Mouse (Mus musculus) layer of hippocampus, adult 8-10 months (tissue): ENCODE measurements around the gene Wdtc1. TPM values are rescaled to one million over a fixed set of nuclear protein-coding genes. Genes with fewer than 3 reads are reported as not detected.
A peak's percentile ranks its signal among the peaks of the same experiment; 100 is the strongest.

Experiments
- DNase-seq, 2 experiments: peaks; one replicate each; pipeline ENCODE4 v3.0.0; 2022; ENCODE audit warnings: low spot score in 2 of 2
- total RNA-seq, 4 experiments: library from RNA; stranded (reverse); gene quantifications; 2 replicates each; pipeline ENCODE4 v1.2.4; 2022

The Wdtc1 gene
- total RNA-seq, 4 experiments from 2014 or later, result 65.1 to 85.8 (median 72.2) TPM

- no peak for DNase-seq
Measured at GRCm38 (mm10) chr4:133378236-133379045, 25.2 kb upstream of the Wdtc1 start.

- DNase-seq, result no peak
Measured at GRCm38 (mm10) chr4:133375812-133376577, 22.7 kb upstream of the Wdtc1 start.

GRCm38 (mm10) chr4:133374011-133374410, 20.7 kb upstream of the Wdtc1 start:
- no peak for DNase-seq

- no peak for DNase-seq
Measured at GRCm38 (mm10) chr4:133372278-133372665, 19.0 kb upstream of the Wdtc1 start.

GRCm38 (mm10) chr4:133371621-133372277, 18.5 kb upstream of the Wdtc1 start:
- DNase-seq, result no peak

GRCm38 (mm10) chr4:133370298-133371274, 17.3 kb upstream of the Wdtc1 start:
- no peak for DNase-seq

DNA sequence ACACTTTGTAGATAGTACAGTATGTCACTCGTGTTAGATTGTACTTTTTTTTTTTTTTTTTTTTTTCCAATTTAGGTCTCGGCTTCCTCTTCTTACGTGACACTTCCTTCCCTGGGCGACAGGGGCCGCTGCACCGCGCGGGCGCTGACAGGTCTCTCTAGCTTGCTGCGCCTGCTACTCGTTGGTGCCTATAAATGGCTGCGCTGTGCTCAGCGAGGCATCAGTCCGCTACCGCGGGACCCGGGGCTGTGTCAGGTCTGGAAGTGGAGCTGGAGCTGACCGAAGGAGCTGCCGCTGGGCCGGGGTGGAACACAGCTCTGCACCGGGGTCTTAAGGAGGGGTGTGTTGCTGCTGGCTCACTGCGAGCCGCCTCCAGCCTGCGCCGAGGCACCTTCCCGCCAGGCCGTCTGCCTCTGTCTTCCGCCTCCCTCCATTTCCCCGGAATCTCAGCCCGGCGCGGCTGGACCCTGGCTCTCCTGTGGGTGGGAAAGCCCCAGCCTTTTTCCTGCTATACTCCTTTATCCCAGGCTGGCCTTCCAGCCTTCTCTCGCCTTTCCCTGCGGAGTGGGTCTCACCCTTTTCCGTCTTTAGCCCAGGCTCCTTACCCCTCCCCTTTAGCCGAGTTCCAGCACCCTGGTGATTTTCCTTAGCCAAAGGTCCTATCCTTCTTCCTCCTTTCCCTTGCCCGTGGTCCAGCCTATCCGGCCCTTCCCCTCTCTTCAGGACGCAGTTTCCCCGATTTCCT, 16.4 kb upstream of the Wdtc1 start, which contains the start of gene Slc9a1:
TSS of gene Slc9a1 (plus strand) at position 154 of the 745 bp plus-strand sequence.
- DNase-seq, result peak; percentile 91 to 95

DNA sequence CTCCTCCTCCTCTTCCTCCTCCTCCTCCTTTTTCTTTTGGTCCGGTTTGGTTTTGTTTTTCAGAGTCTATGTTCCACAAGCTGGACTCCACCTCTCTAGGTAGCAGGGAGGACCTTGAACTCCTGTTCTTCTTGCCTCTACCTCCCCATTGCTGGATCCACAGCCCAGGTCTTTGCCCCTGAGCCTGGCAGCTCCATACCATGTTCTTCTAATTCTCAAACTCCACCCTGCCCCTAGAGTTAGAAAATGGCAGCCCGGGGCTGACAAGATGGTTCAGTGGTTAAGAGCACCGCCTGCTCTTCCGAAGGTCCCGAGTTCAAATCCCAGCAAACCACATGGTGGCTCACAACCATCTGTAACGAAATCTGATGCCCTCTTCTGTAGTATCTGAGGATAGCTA, 1.4 kb upstream of the Wdtc1 start:
- no peak for DNase-seq

DNA sequence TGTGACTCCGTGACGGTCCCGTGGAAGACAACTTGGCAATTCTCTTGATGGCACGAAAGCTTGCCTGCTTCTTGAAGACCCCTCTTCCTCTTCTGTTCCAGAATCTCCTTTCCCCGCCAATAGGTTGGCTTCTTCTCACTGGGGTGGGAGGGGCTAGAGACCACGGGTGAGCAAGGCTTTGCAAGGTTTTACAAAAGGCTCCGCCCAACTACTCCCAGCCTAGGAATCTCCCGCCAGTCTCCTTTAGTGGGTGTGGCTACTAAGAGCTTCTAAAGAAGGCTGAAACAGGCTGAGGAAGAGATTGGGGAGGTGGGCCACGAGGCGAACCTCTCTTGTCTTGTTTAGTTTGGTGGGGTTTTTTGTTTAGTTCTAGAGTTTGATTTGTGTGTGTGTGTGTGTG, 484 bp downstream of the Wdtc1 start:
- DNase-seq, result no peak

GRCm38 (mm10) chr4:133348051-133348775, 5.1 kb downstream of the Wdtc1 start:
- DNase-seq, result no peak

DNA sequence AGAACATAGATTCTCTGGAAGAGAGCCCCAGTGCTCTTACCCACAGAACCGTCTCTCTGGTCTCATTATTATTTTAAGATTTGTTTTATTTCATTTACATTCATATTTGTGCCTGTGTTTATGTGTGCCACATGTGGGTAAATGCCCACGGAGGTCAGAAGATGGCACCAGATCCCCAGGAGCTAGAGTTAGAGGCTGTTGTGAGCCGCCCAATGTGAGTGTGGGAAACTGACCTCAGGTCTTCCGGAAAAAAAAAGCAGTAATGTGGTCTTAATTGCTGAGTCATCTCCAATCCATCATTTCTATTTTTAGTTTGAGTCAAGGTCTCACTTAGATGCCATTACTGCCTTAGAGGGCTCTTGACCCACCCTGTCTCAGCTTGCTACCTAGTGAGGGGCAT, 5.7 kb downstream of the Wdtc1 start:
- no peak for DNase-seq

DNA sequence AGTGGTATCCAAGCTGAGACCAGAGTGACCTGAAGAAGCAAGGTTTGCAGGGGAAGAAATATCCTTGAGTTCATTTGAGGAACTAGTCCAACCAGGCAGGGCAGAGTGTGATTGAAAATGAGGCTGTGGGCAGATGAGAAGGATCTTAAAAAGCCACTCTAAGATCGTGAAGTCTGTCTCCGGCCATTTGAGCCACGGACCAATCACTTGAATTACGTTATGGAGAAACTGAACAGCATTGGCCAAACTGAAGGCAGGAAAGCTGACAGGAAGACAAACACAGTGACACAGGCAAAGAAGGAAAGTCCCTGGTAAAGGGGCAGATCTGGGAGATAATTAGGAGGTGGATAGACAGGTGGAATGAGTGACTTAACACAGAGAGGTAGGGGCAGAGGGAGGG, 6.7 kb downstream of the Wdtc1 start:
- DNase-seq, result no peak

- no peak for DNase-seq
Measured at GRCm38 (mm10) chr4:133345702-133346101, 7.6 kb downstream of the Wdtc1 start.

DNA sequence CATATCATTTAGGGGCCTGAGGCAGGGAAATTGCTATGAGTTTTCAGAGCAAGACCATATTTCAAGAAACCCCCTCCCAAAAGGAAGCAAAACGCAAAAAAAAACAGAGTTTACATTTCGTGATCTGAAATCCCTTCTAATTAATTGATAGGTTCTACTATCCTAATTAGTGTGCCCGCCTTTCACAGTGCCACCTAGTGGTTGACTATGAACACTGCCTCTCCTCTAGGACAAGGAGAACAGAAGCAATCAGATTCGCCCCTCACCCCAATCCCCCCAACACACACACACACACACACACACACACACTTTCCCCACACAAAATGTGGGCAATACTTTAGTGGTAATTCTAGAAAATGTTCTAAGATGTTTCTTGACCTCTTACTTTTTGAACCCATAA, 9.2 kb downstream of the Wdtc1 start:
- peak in 1 of 2 experiments; percentile 29 for DNase-seq

DNA sequence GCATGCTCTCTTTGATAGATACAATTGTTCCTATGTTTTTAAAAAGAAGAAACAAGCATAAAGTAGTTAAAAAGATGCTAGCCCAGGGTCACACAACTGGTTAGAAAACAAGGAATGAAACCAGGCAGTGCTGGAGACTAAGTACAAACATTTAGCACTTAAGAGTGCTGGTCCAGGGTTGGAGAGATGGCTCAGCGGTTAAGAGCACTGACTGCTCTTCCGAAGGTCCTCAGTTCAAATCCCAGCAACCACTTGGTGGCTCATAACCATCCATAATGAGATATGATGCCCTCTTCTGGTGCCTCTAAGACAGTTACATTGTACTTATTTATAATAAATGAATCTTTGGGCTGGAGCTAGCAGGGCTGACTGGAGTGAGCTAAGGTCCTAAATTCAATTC, 13.1 kb downstream of the Wdtc1 start:
- no peak for DNase-seq

DNA sequence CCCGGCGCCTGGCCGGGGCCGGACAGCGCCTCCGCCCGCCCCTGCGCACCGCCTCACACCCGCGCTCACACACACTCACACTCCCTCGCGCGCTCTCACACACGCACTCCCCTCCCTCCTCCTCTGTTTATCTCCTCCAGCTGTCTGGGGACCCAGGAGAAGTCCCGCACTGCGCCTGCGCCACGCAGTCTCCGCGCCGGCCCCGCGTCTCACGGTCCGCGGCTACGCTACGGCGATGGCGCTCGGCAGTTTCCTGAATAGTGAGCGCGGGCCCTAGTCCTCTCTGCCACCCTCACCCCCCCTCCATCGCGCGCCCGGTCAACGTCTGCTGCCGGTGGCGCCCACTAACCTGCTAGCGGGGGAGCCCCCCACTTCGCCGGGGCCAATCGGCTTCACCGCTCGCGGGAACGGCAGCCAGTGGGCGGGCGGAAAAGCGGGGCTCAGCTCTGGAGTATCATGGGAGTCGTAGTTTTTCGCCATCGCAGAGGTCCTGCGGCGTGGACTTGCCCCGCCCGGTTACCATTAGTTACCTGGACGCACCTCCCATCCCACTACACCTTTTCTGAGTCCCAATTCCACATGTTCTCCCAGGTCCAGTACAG, 14.0 kb downstream of the Wdtc1 start:
- DNase-seq, result peak; percentile 97 to 98

GRCm38 (mm10) chr4:133338521-133339095, 14.7 kb downstream of the Wdtc1 start:
- peak in 1 of 2 experiments; percentile 19 for DNase-seq

DNA sequence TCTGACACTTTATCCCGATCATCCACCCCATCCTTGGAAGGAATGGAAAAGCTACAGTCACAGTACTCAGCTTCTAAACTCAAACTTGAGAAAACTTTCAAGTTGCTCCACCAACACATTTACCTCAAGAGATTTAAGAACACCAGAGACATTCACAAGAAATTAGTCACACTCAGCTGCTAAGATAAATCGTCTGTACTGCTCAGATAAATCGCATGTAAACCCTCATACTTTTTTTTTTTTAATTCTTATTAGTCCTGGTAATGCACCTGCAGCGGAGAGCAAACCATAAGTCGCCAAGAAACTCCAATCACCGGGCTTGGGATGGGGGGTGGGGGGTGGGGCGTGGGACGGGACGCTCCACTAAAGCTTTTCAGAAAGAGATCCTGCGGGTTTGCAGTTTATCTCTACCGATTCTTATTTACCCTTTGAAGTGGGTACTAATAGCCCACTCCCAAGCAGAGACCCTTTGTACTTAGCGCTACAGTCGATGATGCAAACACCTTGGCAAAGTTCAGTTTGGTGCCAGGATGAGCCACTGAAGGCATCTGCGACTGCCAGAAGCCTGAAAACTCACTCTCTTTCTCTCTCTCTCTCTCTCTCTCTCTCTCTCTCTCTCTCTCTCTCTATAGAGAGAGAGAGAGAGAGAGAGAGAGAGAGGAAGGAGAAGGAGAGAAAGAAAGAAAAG, 15.3 kb downstream of the Wdtc1 start:
- DNase-seq, result no peak
